Mouse (Mus musculus): ENCODE results near the gene Ccdc163.

DNA sequence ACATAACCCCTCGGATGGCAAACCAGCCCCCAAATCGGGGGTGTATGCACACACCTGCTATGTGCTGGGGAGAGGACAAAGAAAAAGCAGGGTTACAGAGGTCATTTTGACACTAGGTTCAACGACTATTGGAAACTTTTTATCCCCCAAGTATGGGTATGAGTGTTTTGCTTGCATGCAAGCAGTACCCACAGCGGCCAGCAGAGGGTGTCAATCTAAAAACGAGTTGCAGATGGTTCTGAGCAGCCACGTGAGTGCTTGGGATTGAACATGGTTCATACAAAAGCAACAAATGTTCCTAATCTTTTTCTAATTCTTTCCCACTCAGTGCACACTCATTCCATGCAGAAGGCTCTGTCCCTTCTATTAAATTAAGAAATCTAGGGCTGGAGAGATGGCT lies 4.5 kb upstream of the Ccdc163 start:
- TF ChIP-seq CTCF (IDR thresholded peaks at IDR 0.05; ENCODE audit: insufficient read depth, low read depth, low read length) (no peak), POLR2A (IDR thresholded peaks at IDR 0.05; ENCODE audit: insufficient read depth, low read depth, low read length) (no peak)
